Mouse (Mus musculus): ENCODE results near the gene Atp2b1.

DNA sequence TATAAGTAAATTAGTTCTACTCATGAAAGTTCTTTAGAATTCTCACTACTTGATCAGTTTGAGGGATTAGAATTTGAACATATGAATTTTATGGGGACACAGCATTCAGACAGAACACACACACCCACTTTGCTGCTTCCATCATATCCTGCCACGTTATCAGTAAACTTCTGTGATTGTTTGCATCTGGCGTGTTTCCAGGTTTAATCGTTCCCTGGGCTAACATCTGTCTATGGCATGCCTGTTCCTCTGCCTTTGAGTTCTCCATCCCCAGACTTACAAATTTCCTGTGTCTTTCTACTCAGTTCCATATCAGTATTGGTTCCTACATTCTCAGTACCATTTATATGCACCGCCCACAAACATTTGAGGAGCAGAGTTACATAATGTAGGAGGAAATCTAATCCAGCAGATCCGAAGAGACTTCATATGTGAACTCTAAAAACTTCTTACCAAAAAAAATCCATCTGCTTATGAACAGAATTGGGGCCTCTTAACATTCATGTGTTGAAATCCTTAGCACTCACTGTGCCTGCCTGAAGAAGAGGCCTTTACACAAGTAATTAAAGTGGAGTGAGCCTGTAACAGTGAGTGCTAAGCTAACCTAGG, 7.2 kb upstream of the Atp2b1 start:
- peak; percentile 97 for TF ChIP-seq RCOR1 (IDR thresholded peaks at IDR 0.05; ENCODE audit: low read depth, low read length)
- TF ChIP-seq POLR2A (IDR thresholded peaks at IDR 0.05; ENCODE audit: control insufficient read depth in 1 of 2, insufficient read depth in 1 of 2, low read depth in 1 of 2, low read length in 2 of 2, poor library complexity in 1 of 2), result no peak
- TF ChIP-seq POLR2AphosphoS2 (IDR thresholded peaks at IDR 0.05; ENCODE audit: low read length), result no peak
- no peak for TF ChIP-seq CTCF (IDR thresholded peaks at IDR 0.05 in 2 of 3, conservative IDR thresholded peaks at IDR 0.05 in 1 of 3; ENCODE audit: control insufficient read depth in 1 of 3, insufficient read depth in 1 of 3, low read depth in 2 of 3, low read length in 3 of 3, poor library complexity in 1 of 3, severe bottlenecking in 1 of 3)
- no peak for TF ChIP-seq ZMIZ1 (IDR thresholded peaks at IDR 0.05; ENCODE audit: low read depth, low read length)
